Mouse (Mus musculus): ENCODE measurements at regions not wholly inside any gene's neighbourhood (a gene's known extent, or its start where the extent isn't known, plus 50 kb on each side); places are given as distances from the start of the nearest gene placed in this dataset.
"Not testable (repeated sequence)": the region's sequence is repeated elsewhere in the genome, so short reads cannot be mapped to it uniquely, and the experiment has no call there.

DNA sequence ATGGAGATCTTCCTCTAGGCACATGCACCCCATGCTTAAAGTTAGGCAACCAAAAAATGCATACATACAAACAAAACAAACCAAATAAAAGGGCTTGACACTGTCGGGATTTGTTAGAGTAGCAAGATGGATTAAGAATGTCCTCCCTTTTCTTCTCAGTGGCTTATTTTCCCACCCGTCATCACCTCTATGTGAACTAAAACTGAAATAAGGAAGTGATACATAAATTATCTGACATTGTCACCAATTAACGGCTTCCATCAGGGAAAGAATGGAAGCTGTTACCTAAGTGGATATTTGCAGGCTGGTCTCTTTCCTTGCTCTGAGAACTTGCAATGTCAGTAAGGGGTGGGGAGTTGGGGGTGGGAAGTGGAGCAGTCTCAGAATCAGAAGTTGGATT, 541.5 kb downstream of the Diaph3 start:
- Histone ChIP-seq H3K9ac (no peak overlapping the region), H3K36me3 (no peaks in the 10 kb centered on the region), H3K9me3 (replicated peaks) (no peaks in the 10 kb centered on the region), H3K27me3 (no peaks in the 10 kb centered on the region), H3K27ac (no peak overlapping the region), H3K4me3 (replicated peaks) (no peak overlapping the region), H3K4me1 (no peaks in the 10 kb centered on the region), H3K4me2 (no peak overlapping the region)
- no peak for ATAC-seq (replicated peaks; ENCODE audit: low FRiP score)
- 38% methylated on average over 3 of the region's 3 CpGs for WGBS

DNA sequence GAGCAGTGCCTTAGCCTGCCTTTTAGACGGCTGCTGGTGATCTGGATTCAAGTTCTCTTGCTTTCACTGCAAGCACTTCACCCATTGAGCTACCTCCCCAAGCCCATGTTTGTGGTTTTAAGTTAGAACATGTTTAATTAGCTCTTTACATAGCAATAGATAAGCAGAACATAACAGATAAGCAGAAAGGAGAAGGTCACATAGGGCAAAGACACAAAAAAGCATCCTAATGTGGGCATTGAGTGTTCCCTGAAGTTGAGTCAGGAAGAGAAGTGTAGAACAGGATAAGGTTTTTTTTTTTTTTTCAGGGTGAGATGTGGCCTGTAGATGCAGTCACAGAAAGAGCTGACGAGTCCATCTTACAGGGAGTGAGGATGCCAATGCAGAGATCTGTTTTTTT, 552.5 kb downstream of the Diaph3 start:
- no peak overlapping the region for H3K9ac ChIP-seq
- no peak overlapping the region for H3K4me2 ChIP-seq
- H3K9me3 ChIP-seq (replicated peaks), result no peaks in the 10 kb centered on the region
- H3K27me3 ChIP-seq, result no peaks in the 10 kb centered on the region
- ATAC-seq (replicated peaks; ENCODE audit: low FRiP score), result no peak
- no peaks in the 10 kb centered on the region for H3K36me3 ChIP-seq
- WGBS, result 91% methylated on average over 2 of the region's 2 CpGs
- no peak overlapping the region for H3K4me3 ChIP-seq (replicated peaks)
- H3K4me1 ChIP-seq, result no peaks in the 10 kb centered on the region
- no peak overlapping the region for H3K27ac ChIP-seq

DNA sequence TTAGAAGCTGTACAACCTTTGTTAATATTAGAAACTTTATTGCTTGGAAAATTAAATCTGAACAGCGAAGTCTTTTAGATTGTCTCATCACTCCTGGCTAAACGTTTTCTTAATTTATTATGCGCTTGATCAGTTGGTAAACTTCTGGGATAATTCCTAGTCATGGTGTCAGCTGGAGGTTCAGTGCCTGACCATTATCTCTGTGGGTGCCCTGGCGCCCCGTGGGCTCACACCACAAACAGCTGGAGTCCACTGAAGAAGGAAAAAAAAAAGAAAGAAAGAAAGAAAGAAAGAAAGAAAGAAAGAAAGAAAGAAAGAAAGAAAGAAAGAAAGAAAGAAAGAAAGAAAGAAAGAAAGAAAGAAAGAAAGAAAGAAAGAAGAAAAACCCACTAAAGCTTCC, 555.1 kb downstream of the Diaph3 start:
- H3K4me3 ChIP-seq (replicated peaks); H3K9ac ChIP-seq; H3K9me3 ChIP-seq (replicated peaks); H3K4me2 ChIP-seq; ATAC-seq (replicated peaks; ENCODE audit: low FRiP score); H3K4me1 ChIP-seq; H3K36me3 ChIP-seq; H3K27me3 ChIP-seq; H3K27ac ChIP-seq: not testable (repeated sequence)
- 60% methylated on average over 5 of the region's 5 CpGs for WGBS

DNA sequence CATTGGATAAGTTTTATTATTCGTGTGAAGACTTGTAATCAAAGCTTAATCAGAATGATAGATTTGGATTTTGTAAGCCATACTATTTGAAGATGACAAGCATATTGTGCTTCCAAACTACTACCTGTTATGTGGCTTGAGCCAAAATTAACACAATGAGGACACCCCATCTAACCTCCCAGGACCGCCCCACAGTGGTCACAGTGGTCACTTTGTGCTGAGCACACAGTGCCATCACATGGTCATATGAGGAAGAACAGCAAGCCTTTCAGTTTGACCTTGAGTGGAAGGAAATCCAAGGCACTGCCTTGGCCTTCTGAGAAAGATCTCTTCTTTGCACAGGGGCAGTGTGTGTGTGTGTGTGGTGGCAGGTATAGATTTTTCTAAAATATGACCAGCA, 578.3 kb downstream of the Diaph3 start:
- no peaks in the 10 kb centered on the region for H3K9me3 ChIP-seq (replicated peaks)
- ATAC-seq (replicated peaks; ENCODE audit: low FRiP score), result no peak
- no peak overlapping the region for H3K27ac ChIP-seq
- H3K4me1 ChIP-seq, result no peaks in the 10 kb centered on the region
- H3K27me3 ChIP-seq, result no peaks in the 10 kb centered on the region
- no peak overlapping the region for H3K9ac ChIP-seq
- H3K36me3 ChIP-seq, result no peaks in the 10 kb centered on the region
- H3K4me3 ChIP-seq (replicated peaks), result no peak overlapping the region
- WGBS, result 52% methylated on average over 2 of the region's 2 CpGs
- H3K4me2 ChIP-seq, result no peak overlapping the region

DNA sequence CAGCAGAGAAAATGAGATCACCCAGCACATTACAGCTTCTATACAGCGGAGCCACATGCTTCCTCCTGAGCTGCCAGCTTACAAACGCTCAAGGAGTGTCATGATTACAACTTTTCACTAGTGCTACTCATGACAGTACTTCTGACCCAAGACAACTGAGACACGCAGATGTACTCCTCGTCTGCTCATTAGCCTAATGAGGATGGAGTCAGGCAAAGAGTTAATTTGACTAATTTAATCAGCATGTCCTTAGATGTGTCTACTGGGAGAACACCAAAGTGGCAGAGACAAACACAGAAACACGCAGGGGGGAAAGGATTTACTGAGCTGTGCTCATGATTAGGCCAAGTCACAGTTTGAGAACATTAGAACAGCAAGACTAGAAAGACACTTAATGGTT, 603.0 kb downstream of the Diaph3 start:
- H3K9ac ChIP-seq, result no peak overlapping the region
- no peaks in the 10 kb centered on the region for H3K27me3 ChIP-seq
- H3K4me2 ChIP-seq, result no peak overlapping the region
- no peaks in the 10 kb centered on the region for H3K4me1 ChIP-seq
- ATAC-seq (replicated peaks; ENCODE audit: low FRiP score), result no peak
- H3K4me3 ChIP-seq (replicated peaks), result no peak overlapping the region
- no peaks in the 10 kb centered on the region for H3K36me3 ChIP-seq
- H3K9me3 ChIP-seq (replicated peaks), result no peaks in the 10 kb centered on the region
- 77% methylated on average over 5 of the region's 5 CpGs for WGBS
- no peak overlapping the region for H3K27ac ChIP-seq

DNA sequence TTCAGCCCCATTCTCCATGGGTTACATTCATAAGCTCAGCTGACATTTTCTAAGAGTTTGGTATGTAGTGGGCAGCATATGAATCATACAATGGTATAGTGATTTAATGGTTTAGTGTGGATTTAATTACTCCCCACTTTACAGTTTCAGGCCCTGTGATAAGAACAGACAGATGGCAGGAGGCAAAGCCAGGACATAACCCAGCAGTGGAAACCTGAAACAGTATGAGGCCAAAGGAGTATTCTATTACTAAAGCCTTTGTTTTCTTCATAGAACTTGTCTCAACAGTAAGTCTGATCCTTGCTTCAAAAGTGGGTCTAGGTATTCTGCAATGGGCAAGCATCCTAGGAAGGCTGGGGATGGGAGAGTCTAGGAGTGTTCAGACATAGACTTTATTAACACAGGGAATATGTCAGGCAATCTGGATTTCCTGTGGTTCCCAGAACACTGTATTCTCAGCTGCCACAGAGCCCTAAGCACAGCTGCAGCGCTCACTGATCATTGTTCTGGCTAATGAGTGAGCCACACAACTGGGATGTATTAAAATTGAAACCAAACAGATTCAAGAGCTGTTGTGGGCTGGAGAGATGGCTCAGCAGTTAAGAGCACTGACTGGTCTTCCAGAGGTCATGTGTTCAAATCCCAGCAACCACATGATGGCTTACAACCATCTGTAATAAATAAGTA, 604.6 kb downstream of the Diaph3 start:
- Histone ChIP-seq H3K9me3 (replicated peaks) (no peaks in the 10 kb centered on the region), H3K9ac (no peak overlapping the region)
- 98% methylated on average over 1 of the region's 1 CpGs for WGBS

DNA sequence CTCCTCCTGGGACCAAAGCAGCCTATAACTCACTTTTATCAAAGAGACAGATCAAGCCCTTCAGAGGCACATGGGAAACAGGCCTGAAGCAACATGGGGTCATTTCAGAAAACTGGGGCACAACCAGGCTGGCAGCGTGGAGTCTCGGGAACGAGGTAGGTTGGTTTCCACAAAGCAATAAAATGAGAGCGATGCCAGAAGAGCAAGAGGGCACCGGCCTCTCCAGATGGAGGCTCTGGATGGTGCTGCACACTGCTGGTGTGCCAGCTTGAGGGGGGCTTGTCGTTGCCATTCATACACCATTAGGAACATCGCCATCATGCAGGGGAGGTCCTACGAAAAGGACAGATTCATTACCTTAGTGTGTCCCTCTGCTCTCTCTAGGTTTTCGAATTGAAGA, 630.6 kb downstream of the Diaph3 start:
- Histone ChIP-seq H3K4me2 (no peak overlapping the region), H3K4me1 (no peaks in the 10 kb centered on the region), H3K27ac (no peak overlapping the region), H3K4me3 (replicated peaks) (no peak overlapping the region), H3K27me3 (no peaks in the 10 kb centered on the region), H3K9me3 (replicated peaks) (no peaks in the 10 kb centered on the region), H3K36me3 (no peaks in the 10 kb centered on the region), H3K9ac (no peak overlapping the region)
- ATAC-seq (replicated peaks; ENCODE audit: low FRiP score), result no peak
- 93% methylated on average over 9 of the region's 9 CpGs for WGBS

More for the DNA sequence above, 604.6 kb downstream of the Diaph3 start:
- H3K27ac ChIP-seq, result no peak overlapping the region
- H3K4me1 ChIP-seq, result no peaks in the 10 kb centered on the region
- no peak overlapping the region for H3K4me2 ChIP-seq
- no peaks in the 10 kb centered on the region for H3K36me3 ChIP-seq
- no peak overlapping the region for H3K4me3 ChIP-seq (replicated peaks)
- no peaks in the 10 kb centered on the region for H3K27me3 ChIP-seq
- ATAC-seq (replicated peaks; ENCODE audit: low FRiP score), result no peak

DNA sequence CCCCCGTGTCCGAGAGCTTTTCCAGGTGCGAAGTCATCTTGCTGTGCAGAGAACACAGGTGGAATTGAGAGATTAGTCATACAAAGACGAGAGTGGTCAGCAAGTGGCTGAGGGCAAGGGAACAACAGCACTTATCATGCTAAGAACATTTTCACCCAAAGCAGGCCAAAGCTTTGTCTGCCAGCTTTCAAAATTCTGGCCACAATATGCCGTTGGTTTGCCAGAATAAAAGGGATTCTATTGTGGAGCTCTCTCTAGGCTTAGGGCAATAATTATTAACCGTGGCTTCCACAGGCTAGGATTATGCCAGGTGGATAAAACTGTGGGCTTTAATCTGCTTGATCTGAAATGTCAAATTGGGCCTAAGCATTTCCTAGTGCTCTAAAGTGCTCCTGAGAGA, 631.3 kb downstream of the Diaph3 start:
- H3K27me3 ChIP-seq, result no peaks in the 10 kb centered on the region
- 87% methylated on average over 6 of the region's 6 CpGs for WGBS
- H3K27ac ChIP-seq, result no peak overlapping the region
- no peaks in the 10 kb centered on the region for H3K9me3 ChIP-seq (replicated peaks)
- no peaks in the 10 kb centered on the region for H3K4me1 ChIP-seq
- no peak overlapping the region for H3K4me2 ChIP-seq
- no peak overlapping the region for H3K9ac ChIP-seq
- H3K4me3 ChIP-seq (replicated peaks), result no peak overlapping the region
- ATAC-seq (replicated peaks; ENCODE audit: low FRiP score), result no peak
- H3K36me3 ChIP-seq, result no peaks in the 10 kb centered on the region

DNA sequence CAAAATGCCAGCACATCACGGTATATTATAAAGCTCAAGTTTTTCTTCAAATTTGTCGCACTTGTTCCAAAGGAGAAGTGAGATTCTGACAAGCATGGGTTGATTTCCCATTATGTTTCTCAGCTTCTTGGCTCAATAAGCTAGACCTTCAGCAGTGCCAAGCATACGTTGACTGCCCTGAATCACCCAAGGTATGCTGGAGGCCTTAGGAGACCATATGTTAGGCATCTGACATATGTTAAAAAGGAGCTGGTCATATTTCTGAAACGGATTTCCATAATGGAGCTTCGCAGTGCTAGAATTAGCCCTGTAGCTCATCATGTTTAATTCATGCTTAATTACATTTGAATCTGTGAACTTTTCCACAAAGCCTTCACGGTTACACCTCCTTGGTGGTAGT, 634.7 kb downstream of the Diaph3 start:
- Histone ChIP-seq H3K9me3 (replicated peaks) (no peaks in the 10 kb centered on the region), H3K4me1 (no peaks in the 10 kb centered on the region), H3K4me3 (replicated peaks) (no peak overlapping the region), H3K27ac (no peak overlapping the region), H3K9ac (no peak overlapping the region), H3K4me2 (no peak overlapping the region), H3K27me3 (no peaks in the 10 kb centered on the region), H3K36me3 (no peaks in the 10 kb centered on the region)
- WGBS, result 89% methylated on average over 6 of the region's 6 CpGs
- no peak for ATAC-seq (replicated peaks; ENCODE audit: low FRiP score)

DNA sequence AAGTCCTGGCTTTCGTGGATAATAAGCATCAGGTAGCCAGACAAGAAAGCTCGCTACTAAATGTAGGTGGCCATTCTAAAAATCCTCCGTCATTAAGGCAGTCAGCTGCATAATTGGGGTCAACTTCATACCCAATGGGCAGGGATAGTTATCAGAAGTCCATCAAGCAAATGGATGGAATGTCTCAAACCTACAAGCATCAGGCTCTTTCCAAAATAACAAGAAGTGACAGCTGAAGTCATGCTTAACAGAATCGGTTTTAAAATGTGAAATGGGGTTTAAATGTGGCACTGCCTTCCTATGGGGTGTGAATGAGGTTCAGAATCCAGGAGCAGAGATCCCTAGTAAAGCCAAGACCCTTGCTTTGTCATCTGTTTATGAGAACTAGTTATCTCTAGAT, 650.2 kb downstream of the Diaph3 start:
- 83% methylated on average over 4 of the region's 4 CpGs for WGBS

DNA sequence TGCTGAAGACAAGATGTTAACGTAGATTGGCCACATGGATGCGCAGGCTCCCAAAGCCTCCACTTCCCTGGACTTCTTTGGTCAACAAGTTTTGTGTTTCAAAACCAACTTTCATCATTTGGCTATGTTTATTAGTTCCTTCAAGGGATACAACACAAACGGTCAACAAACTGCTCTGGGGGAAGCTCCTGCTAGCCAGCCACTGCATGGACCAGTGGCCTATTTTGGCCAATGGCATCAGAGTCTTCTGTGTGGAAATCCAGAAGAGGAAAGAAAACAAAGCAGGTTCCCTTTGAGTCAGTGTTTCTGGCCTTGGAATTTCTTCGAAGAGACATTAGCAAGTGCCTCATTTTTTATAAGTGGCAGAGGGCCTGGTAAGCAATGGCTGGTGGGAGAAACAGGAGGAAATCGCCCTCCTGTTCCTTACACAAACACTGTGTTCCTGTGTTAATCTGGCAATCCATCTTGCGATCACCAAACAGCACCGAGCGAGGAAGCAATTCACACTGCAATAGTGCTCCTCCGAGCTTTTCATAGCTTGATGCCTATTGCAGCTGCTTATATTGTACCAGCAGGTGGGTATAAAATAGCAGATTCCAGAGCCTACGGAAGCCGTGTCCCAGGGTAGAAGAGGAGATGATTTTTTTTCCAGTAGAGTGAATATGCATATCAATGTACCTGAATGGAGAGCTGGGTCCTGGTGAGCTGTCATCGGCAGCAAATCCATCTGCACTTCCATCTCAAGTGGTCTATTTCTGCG, 651.0 kb downstream of the Diaph3 start:
- ATAC-seq (replicated peaks; ENCODE audit: low FRiP score), result no peak
- Histone ChIP-seq H3K27ac (peak overlapping the region; percentile 14; the same call in 1 of the 2 replicates), H3K27me3 (no peaks in the 10 kb centered on the region), H3K4me3 (replicated peaks) (no peak overlapping the region), H3K9ac (no peak overlapping the region), H3K4me1 (peaks cover 12% of the 10 kb centered on the region), H3K4me2 (no peak overlapping the region), H3K9me3 (replicated peaks) (no peaks in the 10 kb centered on the region), H3K36me3 (no peaks in the 10 kb centered on the region)
- 54% methylated on average over 13 of the region's 13 CpGs for WGBS

More for the DNA sequence above, 650.2 kb downstream of the Diaph3 start:
- ATAC-seq (replicated peaks; ENCODE audit: low FRiP score), result no peak
- Histone ChIP-seq H3K4me1 (peaks cover 12% of the 10 kb centered on the region), H3K36me3 (no peaks in the 10 kb centered on the region), H3K27ac (no peak overlapping the region), H3K4me2 (no peak overlapping the region), H3K4me3 (replicated peaks) (no peak overlapping the region), H3K9ac (no peak overlapping the region), H3K9me3 (replicated peaks) (no peaks in the 10 kb centered on the region), H3K27me3 (no peaks in the 10 kb centered on the region)

DNA sequence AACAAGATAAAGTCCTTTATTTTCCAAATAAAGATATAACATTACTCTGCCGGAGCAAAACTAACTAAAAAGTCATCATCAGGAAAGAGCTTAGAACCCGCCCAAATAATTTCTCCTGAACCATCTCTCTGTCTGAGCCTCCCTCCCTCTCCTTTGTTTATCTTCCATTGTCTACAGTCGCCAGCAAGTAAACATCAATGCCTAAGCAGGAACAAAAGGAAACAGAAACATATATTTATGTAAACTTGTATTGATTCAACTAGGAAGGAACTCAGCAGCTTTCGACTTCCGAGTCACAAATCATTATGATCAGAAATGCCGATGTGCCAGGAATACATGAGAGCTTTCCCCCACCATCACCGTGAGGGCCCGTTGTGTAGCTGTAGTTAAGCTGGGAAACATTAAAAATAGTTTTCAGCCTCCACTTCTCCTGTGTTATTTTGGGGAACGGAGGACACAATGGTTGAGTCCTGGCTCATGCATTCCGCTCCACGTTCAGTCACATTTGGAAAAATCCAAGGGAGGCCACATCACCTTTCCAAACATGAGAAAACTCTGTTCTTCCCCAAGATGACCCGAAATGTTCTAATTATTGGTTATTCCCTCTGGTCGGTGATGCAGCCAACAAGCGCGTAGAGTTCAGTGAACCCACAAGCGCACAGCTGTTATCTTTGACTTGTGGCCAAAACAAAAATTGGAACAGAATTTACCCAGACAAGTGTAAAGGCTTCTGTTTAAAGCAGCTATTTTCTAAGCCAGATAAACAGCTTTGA, 651.8 kb downstream of the Diaph3 start:
- peaks cover 12% of the 10 kb centered on the region for H3K4me1 ChIP-seq
- 0 out of 2 replicates have a peak overlapping the region, but pooled peaks have one; percentile 14 for H3K27ac ChIP-seq
- H3K4me3 ChIP-seq (replicated peaks), result no peak overlapping the region
- WGBS, result 63% methylated on average over 16 of the region's 16 CpGs
- no peaks in the 10 kb centered on the region for H3K9me3 ChIP-seq (replicated peaks)
- H3K27me3 ChIP-seq, result no peaks in the 10 kb centered on the region
- H3K4me2 ChIP-seq, result no peak overlapping the region
- no peaks in the 10 kb centered on the region for H3K36me3 ChIP-seq
- no peak overlapping the region for H3K9ac ChIP-seq
- no peak for ATAC-seq (replicated peaks; ENCODE audit: low FRiP score)
